Mouse (Mus musculus) testis, postnatal 14 days (tissue): ENCODE measurements around the gene Zfyve19.

Experiments used
- DNase-seq: peaks from one replicate; pipeline ENCODE4 v3.0.0; 2021; ENCODE audit warnings: low spot score

Gene Zfyve19

GRCm38 (mm10) chr2:119254976-119255375 is 46.6 kb downstream of the Zfyve19 start:
- no peak for DNase-seq

- no peak for DNase-seq
These were observed 52.1 kb downstream of the Zfyve19 start for GRCm38 (mm10) chr2:119260518-119260917.

- no peak for DNase-seq
These were observed 52.9 kb downstream of the Zfyve19 start for GRCm38 (mm10) chr2:119261326-119261725.

- DNase-seq, result peak; percentile 55
These were observed 54.6 kb downstream of the Zfyve19 start for GRCm38 (mm10) chr2:119262978-119263377.

- no peak for DNase-seq
These were observed 55.4 kb downstream of the Zfyve19 start for GRCm38 (mm10) chr2:119263813-119264212.
